Mouse (Mus musculus) kidney, adult 2 months (tissue): Measurements from ENCODE around the gene Nudt15.

Source experiments
- CTCF ChIP-seq: fragments of 200-500 bp; conservative IDR thresholded peaks from 2 replicates; pipeline ENCODE4 v1.5.1; 2011; ENCODE audit warnings: low read depth, mild to moderate bottlenecking, control low read depth, low read length, moderate library complexity, mixed read lengths; ENCODE audit not compliant: insufficient read depth, insufficient read length
- POLR2A ChIP-seq: fragments of 200-500 bp; IDR thresholded peaks from one replicate; pipeline ENCODE4 v1.6.1; 2011; ENCODE audit warnings: low read depth, low read length, control low read depth

GRCm38 (mm10) chr14:73475506-73475905 lies 72.5 kb downstream of the Nudt15 start:
- TF ChIP-seq CTCF (no peak), POLR2A (no peak)
